Mouse (Mus musculus): ENCODE measurements around the gene Astl. TPM values are rescaled to one million over a fixed set of nuclear protein-coding genes. Genes with fewer than 3 reads are reported as not detected.

Gene Astl
- polyA plus RNA-seq, 1 experiment from 2014 or later: not detected

DNA sequence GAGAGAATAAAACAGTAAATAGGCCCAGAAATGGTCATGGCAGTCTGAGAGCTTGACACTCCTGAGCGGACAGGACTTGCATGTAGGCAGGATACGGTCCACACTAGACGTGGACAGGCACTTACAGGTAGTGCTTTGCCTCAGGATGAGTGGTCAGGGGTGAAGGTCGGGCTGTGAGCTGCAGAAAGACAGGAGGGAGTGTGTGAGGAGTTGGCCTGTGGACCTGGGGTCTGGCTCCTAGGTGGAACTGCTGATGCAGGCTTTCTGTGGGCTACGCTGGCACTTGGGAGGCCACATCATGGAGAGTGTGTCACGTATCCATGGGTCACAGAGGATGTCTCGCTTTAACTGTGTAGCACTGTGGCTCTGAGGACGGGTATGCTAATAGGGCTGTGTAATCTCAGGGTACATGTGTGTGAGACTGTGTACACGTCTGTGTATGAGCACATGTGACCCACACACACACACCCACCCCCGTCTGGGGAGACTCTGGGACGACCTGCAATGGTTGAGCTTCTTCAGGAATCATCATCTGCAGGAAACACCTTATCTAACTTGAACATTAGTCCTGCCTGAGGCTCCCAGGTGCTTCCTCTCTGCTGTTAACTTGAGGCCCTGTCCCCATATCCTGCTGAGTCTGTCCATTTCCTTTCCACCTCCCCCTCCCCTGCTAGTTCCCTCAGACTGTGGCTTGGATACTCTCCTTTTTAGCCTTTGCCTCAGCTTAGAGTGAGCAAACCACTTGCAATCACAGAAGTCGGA, 10.2 kb upstream of the Astl start:
- H3K27me3 ChIP-seq: no peaks in the 10 kb centered on the region
- no peaks in the 10 kb centered on the region for H3K36me3 ChIP-seq
- no peak overlapping the region for H3K4me3 ChIP-seq
- H3K4me1 ChIP-seq (replicated peaks): no peaks in the 10 kb centered on the region
- H3K9ac ChIP-seq: no peak overlapping the region
- H3K27ac ChIP-seq (replicated peaks): no peak overlapping the region
- ATAC-seq (ENCODE audit: low read depth): 0 out of 2 replicates have a peak, but pooled peaks have one; percentile 23
- 70% methylated on average over 12 of the region's 12 CpGs for WGBS
- H3K4me2 ChIP-seq: no peak overlapping the region
- no peaks in the 10 kb centered on the region for H3K9me3 ChIP-seq

DNA sequence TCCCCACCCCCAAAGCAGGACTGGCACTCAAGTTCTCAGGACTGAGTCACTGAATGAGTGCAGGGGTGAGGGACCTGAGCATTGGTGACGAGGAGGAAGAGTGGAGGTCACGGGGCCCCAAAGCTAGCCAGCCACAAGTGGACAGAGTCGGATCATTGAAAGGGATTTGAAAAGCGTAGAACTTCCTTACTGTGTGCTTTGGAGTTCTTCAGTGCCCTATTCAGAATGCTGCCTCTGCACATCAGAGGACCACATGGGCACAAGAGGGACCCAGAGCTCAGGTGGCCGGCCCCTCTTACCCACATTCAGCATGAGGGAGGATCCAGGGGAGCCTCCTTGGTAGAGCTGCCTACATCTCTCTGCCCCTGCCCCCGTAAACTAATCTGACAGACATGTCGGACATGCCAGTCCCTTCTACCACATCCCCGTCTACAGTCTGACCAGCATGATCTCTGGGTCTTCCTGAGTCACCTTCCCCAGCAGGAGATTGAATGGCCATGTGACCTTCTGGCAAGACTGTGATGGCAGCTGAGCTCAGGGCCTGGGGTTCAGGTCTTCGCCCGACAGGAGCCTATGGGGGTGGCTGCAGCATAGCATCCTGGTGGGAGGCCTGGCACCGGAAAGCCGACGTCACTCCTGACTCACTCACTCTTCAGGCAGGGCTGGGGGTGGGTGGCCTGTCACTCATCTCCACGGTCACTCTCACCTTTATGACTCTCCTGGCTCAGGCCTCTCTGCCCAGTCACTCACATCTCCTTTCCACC, 5.5 kb upstream of the Astl start:
- no peak overlapping the region for H3K27ac ChIP-seq (replicated peaks)
- no peak overlapping the region for H3K4me3 ChIP-seq
- H3K36me3 ChIP-seq: no peaks in the 10 kb centered on the region
- WGBS: 87% methylated on average over 14 of the region's 14 CpGs
- no peak overlapping the region for H3K4me2 ChIP-seq
- H3K4me1 ChIP-seq (replicated peaks): peaks cover 12% of the 10 kb centered on the region
- no peak overlapping the region for H3K9ac ChIP-seq
- no peak for ATAC-seq (ENCODE audit: low read depth)
- peaks cover 42% of the 10 kb centered on the region for H3K27me3 ChIP-seq
- no peaks in the 10 kb centered on the region for H3K9me3 ChIP-seq

- WGBS: 83% methylated on average over 5 of the region's 5 CpGs
- H3K4me1 ChIP-seq (replicated peaks): peaks cover 12% of the 10 kb centered on the region
- H3K4me2 ChIP-seq: no peak overlapping the region
- H3K36me3 ChIP-seq: no peaks in the 10 kb centered on the region
- H3K9ac ChIP-seq: no peak overlapping the region
- no peak overlapping the region for H3K27ac ChIP-seq (replicated peaks)
- H3K9me3 ChIP-seq: no peaks in the 10 kb centered on the region
- peaks cover 50% of the 10 kb centered on the region for H3K27me3 ChIP-seq
- no peak overlapping the region for H3K4me3 ChIP-seq
- ATAC-seq (ENCODE audit: low read depth): no peak
Measured at GRCm38 (mm10) chr2:127333945-127334603, 4.4 kb upstream of the Astl start.

GRCm38 (mm10) chr2:127335078-127335541, 3.3 kb upstream of the Astl start:
- WGBS: 48% methylated on average over 11 of the region's 11 CpGs
- H3K4me1 ChIP-seq (replicated peaks): peaks cover 12% of the 10 kb centered on the region
- no peak for ATAC-seq (ENCODE audit: low read depth)
- H3K27me3 ChIP-seq: peaks cover 57% of the 10 kb centered on the region
- H3K4me2 ChIP-seq: no peak overlapping the region
- H3K4me3 ChIP-seq: no peak overlapping the region
- no peaks in the 10 kb centered on the region for H3K9me3 ChIP-seq
- H3K36me3 ChIP-seq: no peaks in the 10 kb centered on the region
- H3K9ac ChIP-seq: no peak overlapping the region
- no peak overlapping the region for H3K27ac ChIP-seq (replicated peaks)

DNA sequence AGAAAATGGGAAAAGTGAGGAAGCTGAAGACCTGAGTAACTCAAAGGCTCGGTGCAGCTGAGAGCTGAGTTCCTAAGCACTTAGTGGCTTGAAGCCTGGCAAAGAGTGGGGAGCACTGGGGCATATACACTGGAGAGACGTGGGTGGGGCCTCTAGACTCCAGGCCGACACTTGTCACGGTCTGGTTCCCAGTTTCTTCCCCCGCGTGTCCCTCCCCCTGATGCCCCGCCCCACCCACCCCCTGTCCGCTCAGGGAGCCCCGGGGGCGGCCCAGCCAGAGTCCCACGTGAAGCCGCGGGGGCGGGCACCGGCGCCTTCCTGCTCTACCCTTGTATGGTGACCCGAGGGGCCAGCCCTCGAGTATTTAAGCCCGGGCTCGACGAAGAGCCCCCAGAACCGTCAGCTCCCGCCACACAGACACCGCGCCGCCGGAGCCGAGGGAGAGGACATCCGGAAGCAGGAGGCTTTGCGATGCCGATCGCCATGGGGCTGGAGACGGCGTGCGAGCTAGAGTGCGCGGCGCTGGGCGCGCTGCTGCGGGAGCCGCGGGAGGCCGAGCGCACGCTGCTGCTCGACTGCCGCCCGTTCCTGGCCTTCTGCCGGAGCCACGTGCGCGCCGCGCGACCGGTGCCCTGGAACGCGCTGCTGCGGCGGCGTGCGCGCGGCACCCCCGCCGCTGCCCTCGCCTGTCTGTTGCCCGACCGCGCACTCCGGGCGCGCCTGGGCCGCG, 2.5 kb upstream of the Astl start, which contains the start of gene Dusp2:
TSS of gene Dusp2 (plus strand) at position 393 of the 730 bp plus-strand sequence.
- Histone ChIP-seq H3K4me2 (peak within 1 kb of the TSS; percentile 85), H3K27me3 (peaks cover 57% of the 10 kb centered on the region), H3K9ac (peak within 1 kb of the TSS; percentile 76), H3K27ac (replicated peaks) (no peak within 1 kb of the TSS), H3K4me1 (replicated peaks) (peaks cover 12% of the 10 kb centered on the region), H3K36me3 (no peaks in the 10 kb centered on the region), H3K4me3 (peak within 1 kb of the TSS; percentile 54), H3K9me3 (no peaks in the 10 kb centered on the region)
- peak; percentile 84 for ATAC-seq (ENCODE audit: low read depth)
- under 1% methylated on average over 72 of the region's 76 CpGs for WGBS

- Histone ChIP-seq H3K9ac (peak overlapping the region; percentile 76), H3K27ac (replicated peaks) (no peak overlapping the region)
- no peak for ATAC-seq (ENCODE audit: low read depth)
Measured at GRCm38 (mm10) chr2:127336497-127336832, 2.0 kb upstream of the Astl start.

GRCm38 (mm10) chr2:127336885-127337284, 1.6 kb upstream of the Astl start:
- peaks cover 12% of the 10 kb centered on the region for H3K4me1 ChIP-seq (replicated peaks)
- H3K4me2 ChIP-seq: peak overlapping the region; percentile 85
- 53% methylated on average over 5 of the region's 5 CpGs for WGBS
- H3K4me3 ChIP-seq: peak overlapping the region; percentile 54
- H3K36me3 ChIP-seq: no peaks in the 10 kb centered on the region
- H3K9ac ChIP-seq: peak overlapping the region; percentile 76
- ATAC-seq (ENCODE audit: low read depth): no peak
- H3K27ac ChIP-seq (replicated peaks): no peak overlapping the region
- H3K9me3 ChIP-seq: no peaks in the 10 kb centered on the region
- H3K27me3 ChIP-seq: peaks cover 57% of the 10 kb centered on the region

More at GRCm38 (mm10) chr2:127336497-127336832, 2.0 kb upstream of the Astl start:
- Histone ChIP-seq H3K4me3 (peak overlapping the region; percentile 54), H3K36me3 (no peaks in the 10 kb centered on the region), H3K4me2 (peak overlapping the region; percentile 85), H3K9me3 (no peaks in the 10 kb centered on the region), H3K4me1 (replicated peaks) (peaks cover 12% of the 10 kb centered on the region), H3K27me3 (peaks cover 57% of the 10 kb centered on the region)
- WGBS: 4% methylated on average over 31 of the region's 33 CpGs

DNA sequence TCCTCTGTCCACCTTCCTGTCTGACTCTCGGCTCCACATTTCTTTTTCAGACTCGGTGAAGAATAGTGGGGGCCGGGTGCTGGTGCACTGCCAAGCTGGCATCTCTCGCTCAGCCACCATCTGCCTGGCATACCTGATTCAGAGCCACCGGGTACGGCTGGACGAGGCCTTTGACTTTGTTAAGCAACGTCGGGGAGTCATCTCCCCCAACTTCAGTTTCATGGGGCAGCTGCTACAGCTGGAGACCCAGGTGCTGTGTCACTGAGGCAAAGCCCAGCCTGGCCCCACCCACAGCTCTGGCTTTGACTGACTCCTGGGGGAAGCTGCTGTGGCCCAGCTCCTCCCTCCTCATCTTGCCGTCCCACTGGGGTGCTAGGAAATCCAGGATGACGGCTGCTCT, 908 bp upstream of the Astl start:
- WGBS: 66% methylated on average over 11 of the region's 11 CpGs

DNA sequence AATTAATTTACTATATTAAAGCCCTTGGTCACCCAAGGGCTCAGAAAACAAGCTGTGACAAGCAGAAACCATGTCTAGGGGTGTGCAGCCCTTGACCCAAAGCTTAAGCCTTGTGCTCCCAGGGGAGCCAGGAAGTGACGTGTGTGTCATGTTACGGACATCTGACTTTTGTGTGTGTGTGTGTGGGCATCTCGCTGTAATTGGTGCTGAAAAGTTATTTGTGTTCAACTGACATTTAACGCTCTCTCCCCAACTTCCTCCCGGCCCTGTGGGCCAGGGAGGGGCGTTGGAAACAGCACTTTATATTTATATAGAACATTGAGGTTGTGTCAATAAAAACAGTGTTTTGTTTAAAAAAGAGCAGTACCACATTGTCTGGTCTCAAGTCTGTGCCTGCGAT, 427 bp upstream of the Astl start:
- 75% methylated on average over 7 of the region's 7 CpGs for WGBS
- Histone ChIP-seq H3K4me3 (peak overlapping the region; percentile 54; the same call in 1 of the 2 replicates), H3K36me3 (no peaks in the 10 kb centered on the region), H3K4me2 (peak overlapping the region; percentile 85), H3K27me3 (peaks cover 57% of the 10 kb centered on the region), H3K9me3 (no peaks in the 10 kb centered on the region), H3K9ac (no peak overlapping the region), H3K27ac (replicated peaks) (no peak overlapping the region), H3K4me1 (replicated peaks) (peaks cover 12% of the 10 kb centered on the region)
- ATAC-seq (ENCODE audit: low read depth): no peak

More for the DNA sequence above, 908 bp upstream of the Astl start:
- ATAC-seq (ENCODE audit: low read depth): no peak
- no peaks in the 10 kb centered on the region for H3K36me3 ChIP-seq
- no peak overlapping the region for H3K9ac ChIP-seq
- H3K4me3 ChIP-seq: peak overlapping the region; percentile 54
- peaks cover 12% of the 10 kb centered on the region for H3K4me1 ChIP-seq (replicated peaks)
- peaks cover 57% of the 10 kb centered on the region for H3K27me3 ChIP-seq
- H3K27ac ChIP-seq (replicated peaks): no peak overlapping the region
- H3K9me3 ChIP-seq: no peaks in the 10 kb centered on the region
- peak overlapping the region; percentile 85 for H3K4me2 ChIP-seq

GRCm38 (mm10) chr2:127338833-127339232, 394 bp downstream of the Astl start:
- WGBS: 78% methylated on average over 4 of the region's 4 CpGs
- no peak for ATAC-seq (ENCODE audit: low read depth)
- no peaks in the 10 kb centered on the region for H3K36me3 ChIP-seq
- peaks cover 12% of the 10 kb centered on the region for H3K4me1 ChIP-seq (replicated peaks)
- H3K9me3 ChIP-seq: no peaks in the 10 kb centered on the region
- peaks cover 57% of the 10 kb centered on the region for H3K27me3 ChIP-seq
- H3K27ac ChIP-seq (replicated peaks): no peak overlapping the region
- no peak overlapping the region for H3K9ac ChIP-seq
- H3K4me2 ChIP-seq: no peak overlapping the region
- no peak overlapping the region for H3K4me3 ChIP-seq

DNA sequence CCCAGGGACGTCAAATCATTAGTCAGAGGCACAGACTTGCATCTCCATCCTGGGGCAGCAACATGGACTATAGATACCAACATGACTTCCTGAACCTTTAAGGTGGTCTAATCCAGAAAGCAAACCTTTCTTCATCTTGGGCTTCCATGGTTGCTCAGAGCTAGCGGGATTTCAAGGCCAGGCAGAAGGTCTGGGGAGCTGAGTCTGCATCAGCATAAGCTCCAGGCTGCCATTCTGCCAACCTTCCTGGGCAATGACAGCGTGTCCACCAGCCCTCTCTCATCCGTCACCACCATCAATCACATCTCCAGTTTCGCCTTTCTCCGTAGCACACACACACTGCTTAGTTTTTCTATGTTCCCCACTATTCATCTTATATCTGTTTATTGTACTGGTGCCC, 823 bp downstream of the Astl start:
- Histone ChIP-seq H3K4me1 (replicated peaks) (peaks cover 12% of the 10 kb centered on the region), H3K27me3 (peaks cover 52% of the 10 kb centered on the region), H3K4me2 (no peak overlapping the region), H3K9me3 (no peaks in the 10 kb centered on the region), H3K4me3 (no peak overlapping the region), H3K27ac (replicated peaks) (no peak overlapping the region), H3K36me3 (no peaks in the 10 kb centered on the region), H3K9ac (no peak overlapping the region)
- 74% methylated on average over 6 of the region's 6 CpGs for WGBS
- ATAC-seq (ENCODE audit: low read depth): no peak

Measured in neural tube, embryonic 13.5 days (tissue).